Mouse (Mus musculus): ENCODE data around the gene Capns2. TPM values are rescaled to one million over a fixed set of nuclear protein-coding genes. Genes with fewer than 3 reads are reported as not detected.

Gene Capns2
- polyA plus RNA-seq, 1 experiment from 2014 or later = 0.46 TPM

GRCm38 (mm10) chr8:92908448-92908847 is 7.2 kb downstream of the Capns2 start:
- H3K4me1 ChIP-seq = 0 out of 2 replicates have a peak, but pooled peaks cover 1% of the 10 kb centered on the region
- no peaks in the 10 kb centered on the region for H3K9me3 ChIP-seq (replicated peaks)
- 84% methylated on average over 2 of the region's 2 CpGs for WGBS
- H3K27me3 ChIP-seq (replicated peaks) = no peaks in the 10 kb centered on the region
- H3K4me3 ChIP-seq (replicated peaks) = no peak overlapping the region
- 0 out of 2 replicates have a peak, but pooled peaks cover 3% of the 10 kb centered on the region for H3K36me3 ChIP-seq
- ATAC-seq (ENCODE audit: low FRiP score) = no peak
- H3K27ac ChIP-seq (replicated peaks) = no peak overlapping the region
- no peak overlapping the region for H3K4me2 ChIP-seq
- H3K9ac ChIP-seq (replicated peaks) = no peak overlapping the region

- ATAC-seq (ENCODE audit: low FRiP score) = no peak
- no peak overlapping the region for H3K27ac ChIP-seq (replicated peaks)
- WGBS = 84% methylated on average over 3 of the region's 3 CpGs
- H3K4me1 ChIP-seq = no peaks in the 10 kb centered on the region
- H3K4me2 ChIP-seq = no peak overlapping the region
- H3K9ac ChIP-seq (replicated peaks) = no peak overlapping the region
- H3K27me3 ChIP-seq (replicated peaks) = no peaks in the 10 kb centered on the region
- H3K9me3 ChIP-seq (replicated peaks) = no peaks in the 10 kb centered on the region
- H3K36me3 ChIP-seq = 0 out of 2 replicates have a peak, but pooled peaks cover 3% of the 10 kb centered on the region
- H3K4me3 ChIP-seq (replicated peaks) = no peak overlapping the region
Observed at GRCm38 (mm10) chr8:92911477-92911876, 10.3 kb downstream of the Capns2 start.

GRCm38 (mm10) chr8:92913396-92913795 is 12.2 kb downstream of the Capns2 start:
- Histone ChIP-seq H3K4me3 (replicated peaks) (no peak overlapping the region), H3K27me3 (replicated peaks) (no peaks in the 10 kb centered on the region), H3K27ac (replicated peaks) (no peak overlapping the region), H3K4me1 (no peaks in the 10 kb centered on the region), H3K9me3 (replicated peaks) (no peaks in the 10 kb centered on the region), H3K36me3 (0 out of 2 replicates have a peak, but pooled peaks cover 3% of the 10 kb centered on the region), H3K4me2 (no peak overlapping the region), H3K9ac (replicated peaks) (no peak overlapping the region)
- no peak for ATAC-seq (ENCODE audit: low FRiP score)
- 91% methylated on average over 7 of the region's 7 CpGs for WGBS

GRCm38 (mm10) chr8:92916082-92916481 is 14.9 kb downstream of the Capns2 start:
- no peak overlapping the region for H3K4me3 ChIP-seq (replicated peaks)
- ATAC-seq (ENCODE audit: low FRiP score) = no peak

GRCm38 (mm10) chr8:92921768-92922167 is 20.6 kb downstream of the Capns2 start:
- no peaks in the 10 kb centered on the region for H3K4me1 ChIP-seq
- no peak overlapping the region for H3K27ac ChIP-seq (replicated peaks)
- no peak overlapping the region for H3K4me3 ChIP-seq (replicated peaks)
- H3K4me2 ChIP-seq = no peak overlapping the region
- H3K27me3 ChIP-seq (replicated peaks) = no peaks in the 10 kb centered on the region
- 51% methylated on average over 3 of the region's 3 CpGs for WGBS
- H3K36me3 ChIP-seq = no peaks in the 10 kb centered on the region
- H3K9me3 ChIP-seq (replicated peaks) = no peaks in the 10 kb centered on the region
- ATAC-seq (ENCODE audit: low FRiP score) = no peak
- H3K9ac ChIP-seq (replicated peaks) = no peak overlapping the region

More at GRCm38 (mm10) chr8:92916082-92916481, 14.9 kb downstream of the Capns2 start:
- Histone ChIP-seq H3K9ac (replicated peaks) (no peak overlapping the region), H3K27ac (replicated peaks) (no peak overlapping the region), H3K4me1 (no peaks in the 10 kb centered on the region), H3K27me3 (replicated peaks) (no peaks in the 10 kb centered on the region), H3K9me3 (replicated peaks) (no peaks in the 10 kb centered on the region), H3K36me3 (no peaks in the 10 kb centered on the region), H3K4me2 (no peak overlapping the region)
- WGBS = 89% methylated on average over 3 of the region's 3 CpGs

GRCm38 (mm10) chr8:92928986-92929385 is 27.8 kb downstream of the Capns2 start:
- Histone ChIP-seq H3K27me3 (replicated peaks) (no peaks in the 10 kb centered on the region), H3K4me2 (no peak overlapping the region), H3K4me1 (no peaks in the 10 kb centered on the region), H3K27ac (replicated peaks) (no peak overlapping the region), H3K4me3 (replicated peaks) (no peak overlapping the region), H3K9ac (replicated peaks) (no peak overlapping the region), H3K9me3 (replicated peaks) (0 out of 2 replicates have a peak, but pooled peaks cover 7% of the 10 kb centered on the region), H3K36me3 (no peaks in the 10 kb centered on the region)
- 78% methylated on average over 4 of the region's 4 CpGs for WGBS
- no peak for ATAC-seq (ENCODE audit: low FRiP score)

- no peaks in the 10 kb centered on the region for H3K27me3 ChIP-seq (replicated peaks)
- no peaks in the 10 kb centered on the region for H3K36me3 ChIP-seq
- H3K4me3 ChIP-seq (replicated peaks) = no peak overlapping the region
- H3K27ac ChIP-seq (replicated peaks) = no peak overlapping the region
- H3K9me3 ChIP-seq (replicated peaks) = no peaks in the 10 kb centered on the region
- 84% methylated on average over 4 of the region's 4 CpGs for WGBS
- no peak for ATAC-seq (ENCODE audit: low FRiP score)
- no peak overlapping the region for H3K4me2 ChIP-seq
- no peak overlapping the region for H3K9ac ChIP-seq (replicated peaks)
- no peaks in the 10 kb centered on the region for H3K4me1 ChIP-seq
Observed at GRCm38 (mm10) chr8:92938056-92938455, 36.8 kb downstream of the Capns2 start.

GRCm38 (mm10) chr8:92949071-92949470 is 47.9 kb downstream of the Capns2 start:
- Histone ChIP-seq H3K27ac (replicated peaks) (no peak overlapping the region), H3K36me3 (no peaks in the 10 kb centered on the region), H3K4me3 (replicated peaks) (no peak overlapping the region), H3K9me3 (replicated peaks) (no peaks in the 10 kb centered on the region), H3K27me3 (replicated peaks) (no peaks in the 10 kb centered on the region), H3K9ac (replicated peaks) (no peak overlapping the region), H3K4me2 (no peak overlapping the region), H3K4me1 (no peaks in the 10 kb centered on the region)
- 95% methylated on average over 4 of the region's 4 CpGs for WGBS
- ATAC-seq (ENCODE audit: low FRiP score) = no peak

- 85% methylated on average over 12 of the region's 12 CpGs for WGBS
- H3K4me3 ChIP-seq (replicated peaks) = no peak overlapping the region
Observed at GRCm38 (mm10) chr8:92950639-92951371, 49.6 kb downstream of the Capns2 start.

More at GRCm38 (mm10) chr8:92950639-92951371, 49.6 kb downstream of the Capns2 start:
- Histone ChIP-seq H3K27ac (replicated peaks) (no peak overlapping the region), H3K9me3 (replicated peaks) (no peaks in the 10 kb centered on the region), H3K36me3 (no peaks in the 10 kb centered on the region), H3K4me1 (no peaks in the 10 kb centered on the region), H3K27me3 (replicated peaks) (no peaks in the 10 kb centered on the region), H3K4me2 (no peak overlapping the region), H3K9ac (replicated peaks) (no peak overlapping the region)
- no peak for ATAC-seq (ENCODE audit: low FRiP score)

Small RNAs within 50 kb of the gene (microRNA-seq; reads per million reads assigned to microRNA genes)
- not detected for gene Gm22151

Other genes with a start within 250 kb of the Capns2 start
- gene Irx6, start 227.1 kb upstream of the Capns2 start, polyA plus RNA-seq (2015; fragmentation: Nextera tagmentation; extraction: Ambion mirVana) = 1.2 and 1.3 TPM in 2 replicates
- gene Mmp2, start 74.1 kb upstream of the Capns2 start, polyA plus RNA-seq (2015; fragmentation: Nextera tagmentation; extraction: Ambion mirVana) = 34.0 and 48.7 TPM in 2 replicates
- gene Lpcat2, start 46.1 kb upstream of the Capns2 start, polyA plus RNA-seq (2015; fragmentation: Nextera tagmentation; extraction: Ambion mirVana) = 12.9 and 13.1 TPM in 2 replicates
- 0.09 TPM in 1 of 2 replicates, not detected in the other for gene Slc6a2, start 58.7 kb downstream of the Capns2 start, polyA plus RNA-seq (2015; fragmentation: Nextera tagmentation; extraction: Ambion mirVana)
- 0.09 and 0.14 TPM in 2 replicates for gene Ces1a, start 146.8 kb downstream of the Capns2 start, polyA plus RNA-seq (2015; fragmentation: Nextera tagmentation; extraction: Ambion mirVana)
- 0.18 TPM in 1 of 2 replicates, not detected in the other for gene Ces1b, start 178.6 kb downstream of the Capns2 start, polyA plus RNA-seq (2015; fragmentation: Nextera tagmentation; extraction: Ambion mirVana)
- gene Ces1c, start 229.9 kb downstream of the Capns2 start, polyA plus RNA-seq (2015; fragmentation: Nextera tagmentation; extraction: Ambion mirVana) = not detected in 2 replicates

All from neural tube, embryonic 15.5 days (tissue).